Mouse (Mus musculus) small intestine, adult 2 months (tissue): ENCODE data around the gene Tnfrsf9.

Experiments
- CTCF ChIP-seq: fragments of 200-500 bp; IDR thresholded peaks from 2 replicates; pipeline ENCODE4 v1.5.1; 2012; ENCODE audit warnings: low read depth, mild to moderate bottlenecking, control low read depth, inconsistent platforms, low read length, moderate library complexity, mixed read lengths; ENCODE audit not compliant: insufficient replicate concordance, insufficient read length; ENCODE audit errors: extremely low read depth
- POLR2A ChIP-seq: fragments of 200-500 bp; IDR thresholded peaks from 2 replicates; pipeline ENCODE4 v1.6.1; 2012; ENCODE audit warnings: low read depth, mild to moderate bottlenecking, control low read depth, inconsistent platforms, low read length, moderate library complexity

- no peak for TF ChIP-seq POLR2A
- TF ChIP-seq CTCF = no peak
Observed at GRCm38 (mm10) chr4:150956369-150957105, 42.2 kb downstream of the Tnfrsf9 start.
